Mouse (Mus musculus): Measurements from ENCODE around the gene Jmjd1c.

Gene Jmjd1c

GRCm38 (mm10) chr10:67095798-67096620 is at the start of gene Jmjd1c:
Gene Jmjd1c, plus strand, starts transcription at chr10:67096125.
- DNase-seq (ENCODE audit: low read depth, low spot score) = peak; percentile 75

- no peak for DNase-seq (ENCODE audit: low read depth, low spot score)
Measured at GRCm38 (mm10) chr10:67047712-67048645, 47.9 kb upstream of the Jmjd1c start.

- no peak for DNase-seq (ENCODE audit: low read depth, low spot score)
Measured at GRCm38 (mm10) chr10:67048871-67049615, 46.9 kb upstream of the Jmjd1c start.

- DNase-seq (ENCODE audit: low read depth, low spot score) = no peak
Measured at GRCm38 (mm10) chr10:67049621-67050020, 46.3 kb upstream of the Jmjd1c start.

GRCm38 (mm10) chr10:67050766-67051165 is 45.2 kb upstream of the Jmjd1c start:
- no peak for DNase-seq (ENCODE audit: low read depth, low spot score)

GRCm38 (mm10) chr10:67051466-67051865 is 44.5 kb upstream of the Jmjd1c start:
- no peak for DNase-seq (ENCODE audit: low read depth, low spot score)

- DNase-seq (ENCODE audit: low read depth, low spot score) = no peak
Measured at GRCm38 (mm10) chr10:67052429-67052828, 43.5 kb upstream of the Jmjd1c start.

- no peak for DNase-seq (ENCODE audit: low read depth, low spot score)
Measured at GRCm38 (mm10) chr10:67053475-67053874, 42.5 kb upstream of the Jmjd1c start.

GRCm38 (mm10) chr10:67055867-67056856 is 39.8 kb upstream of the Jmjd1c start:
- DNase-seq (ENCODE audit: low read depth, low spot score) = peak; percentile 11

- DNase-seq (ENCODE audit: low read depth, low spot score) = no peak
Measured at GRCm38 (mm10) chr10:67057208-67057607, 38.7 kb upstream of the Jmjd1c start.

GRCm38 (mm10) chr10:67057696-67058095 is 38.2 kb upstream of the Jmjd1c start:
- no peak for DNase-seq (ENCODE audit: low read depth, low spot score)

GRCm38 (mm10) chr10:67058297-67058696 is 37.6 kb upstream of the Jmjd1c start:
- DNase-seq (ENCODE audit: low read depth, low spot score) = no peak

GRCm38 (mm10) chr10:67058702-67059101 is 37.2 kb upstream of the Jmjd1c start:
- DNase-seq (ENCODE audit: low read depth, low spot score) = no peak

GRCm38 (mm10) chr10:67061367-67061801 is 34.5 kb upstream of the Jmjd1c start:
- no peak for DNase-seq (ENCODE audit: low read depth, low spot score)

GRCm38 (mm10) chr10:67061823-67062222 is 34.1 kb upstream of the Jmjd1c start:
- DNase-seq (ENCODE audit: low read depth, low spot score) = no peak

- DNase-seq (ENCODE audit: low read depth, low spot score) = no peak
Measured at GRCm38 (mm10) chr10:67065277-67065887, 30.5 kb upstream of the Jmjd1c start.

- no peak for DNase-seq (ENCODE audit: low read depth, low spot score)
Measured at GRCm38 (mm10) chr10:67065927-67066326, 30.0 kb upstream of the Jmjd1c start.

- DNase-seq (ENCODE audit: low read depth, low spot score) = no peak
Measured at GRCm38 (mm10) chr10:67066421-67066820, 29.5 kb upstream of the Jmjd1c start.

GRCm38 (mm10) chr10:67069013-67069412 is 26.9 kb upstream of the Jmjd1c start:
- no peak for DNase-seq (ENCODE audit: low read depth, low spot score)

- no peak for DNase-seq (ENCODE audit: low read depth, low spot score)
Measured at GRCm38 (mm10) chr10:67071389-67071788, 24.5 kb upstream of the Jmjd1c start.

Measured in embryo, embryonic 11.5 days (tissue).